Mouse (Mus musculus) stomach, embryonic 14.5 days (tissue): ENCODE data around the gene Rxfp4. TPM values are rescaled to one million over a fixed set of nuclear protein-coding genes. Genes with fewer than 3 reads are reported as not detected.

Experiments
- ATAC-seq: fragments of 200-750 bp; cut with Nextera tagmentation; 2 replicates; pipeline ENCODE4 v1.8.0; 2017; ENCODE audit warnings: low read depth, moderate TSS enrichment; ENCODE audit not compliant: insufficient number of reproducible peaks, insufficient read depth, low FRiP score
- H3K27ac ChIP-seq: fragments of 300-500 bp; sonication (generic); 2 replicates; pipeline ENCODE4 v1.5.1; 2014; ENCODE audit warnings: mild to moderate bottlenecking, low read length, moderate library complexity, mixed read lengths
- H3K27me3 ChIP-seq: fragments of 300-500 bp; sonication (generic); 2 replicates; pipeline ENCODE4 v1.6.1; 2014; ENCODE audit warnings: low read length, control low read depth, mixed read lengths; ENCODE audit not compliant: control insufficient read depth, insufficient read depth
- H3K36me3 ChIP-seq: fragments of 300-500 bp; sonication (generic); 2 replicates; pipeline ENCODE4 v1.6.1; 2014; ENCODE audit warnings: mild to moderate bottlenecking, control low read depth, low read length, moderate library complexity, mixed read lengths; ENCODE audit not compliant: control insufficient read depth, insufficient read depth
- H3K4me1 ChIP-seq: fragments of 300-500 bp; sonication (generic); 2 replicates; pipeline ENCODE4 v1.6.1; 2014; ENCODE audit warnings: low read length, control low read depth, mixed read lengths; ENCODE audit not compliant: control insufficient read depth, insufficient read depth
- H3K4me2 ChIP-seq: fragments of 300-500 bp; sonication (generic); replicated peaks from 2 replicates; pipeline ENCODE4 v1.6.1; 2014; ENCODE audit warnings: low read depth, low read length, control low read depth
- H3K4me3 ChIP-seq: fragments of 300-500 bp; sonication (generic); 2 replicates; pipeline ENCODE4 v1.5.1; 2014; ENCODE audit warnings: low read depth, low read length, control low read depth
- H3K9ac ChIP-seq: fragments of 300-500 bp; sonication (generic); replicated peaks from 2 replicates; pipeline ENCODE4 v1.6.1; 2014; ENCODE audit warnings: low read depth, mild to moderate bottlenecking, control low read depth, low read length, moderate library complexity, mixed read lengths
- H3K9me3 ChIP-seq: fragments of 300-500 bp; sonication (generic); 2 replicates; pipeline ENCODE4 v1.6.1; 2016; ENCODE audit warnings: low read depth, low read length, control low read depth; ENCODE audit not compliant: control insufficient read depth
- WGBS: fragments of 180-500 bp; shearing (Covaris S2); extraction: QIAGEN DNeasy Blood & Tissue Kit; methylation state at CpG from one replicate; pipeline ENCODE4 v1.1.7; 2014; 5-methylcytosine and 5-hydroxymethylcytosine counted together
- polyA plus RNA-seq: library from polyadenylated mRNA; unstranded; fragments of >200 nt; fragmentation: Nextera tagmentation; extraction: Ambion mirVana; gene quantifications from 2 replicates; pipeline ENCODE4 v1.2.1, GENCODE M21; 2014

The Rxfp4 gene
- polyA plus RNA-seq, 1 experiment from 2014 or later, result not detected

- Histone ChIP-seq H3K4me2 (no peak overlapping the region), H3K9ac (no peak overlapping the region), H3K27me3 (no peaks in the 10 kb centered on the region), H3K36me3 (peaks cover 80% of the 10 kb centered on the region), H3K4me1 (no peaks in the 10 kb centered on the region), H3K9me3 (no peaks in the 10 kb centered on the region), H3K4me3 (no peak overlapping the region), H3K27ac (no peak overlapping the region)
- ATAC-seq, result no peak
- WGBS, result 93% methylated on average over 5 of the region's 5 CpGs
Observed at GRCm38 (mm10) chr3:88637134-88637533, 15.8 kb downstream of the Rxfp4 start.

DNA sequence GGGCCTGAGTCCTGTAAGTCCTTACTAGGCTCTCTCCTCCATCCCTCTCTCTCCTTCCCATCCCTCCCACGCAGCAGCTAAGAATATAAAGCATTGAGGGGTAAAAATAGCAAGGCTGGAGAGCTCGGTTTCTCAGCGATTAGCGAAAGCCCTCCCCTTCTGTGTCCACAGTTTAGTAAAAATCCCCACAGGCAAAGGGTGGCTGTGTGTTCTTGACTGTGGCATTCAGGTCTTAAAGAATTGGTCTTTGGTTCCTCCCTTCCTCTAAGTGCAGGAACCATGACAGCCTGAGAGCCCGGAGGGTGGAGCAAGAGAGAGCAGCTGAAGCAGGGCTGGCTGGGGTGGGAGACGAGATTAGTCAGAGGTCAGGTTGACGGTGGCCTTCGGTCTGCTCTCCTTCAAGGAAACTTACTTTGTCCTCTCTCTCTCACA lies 16.4 kb downstream of the Rxfp4 start:
- Histone ChIP-seq H3K4me2 (no peak overlapping the region), H3K4me1 (no peaks in the 10 kb centered on the region), H3K27me3 (no peaks in the 10 kb centered on the region), H3K9me3 (no peaks in the 10 kb centered on the region), H3K36me3 (peaks cover 81% of the 10 kb centered on the region), H3K9ac (no peak overlapping the region), H3K27ac (no peak overlapping the region), H3K4me3 (no peak overlapping the region)
- ATAC-seq, result no peak
- WGBS, result 92% methylated on average over 8 of the region's 8 CpGs

GRCm38 (mm10) chr3:88635506-88636275 lies 17.3 kb downstream of the Rxfp4 start:
- H3K27me3 ChIP-seq, result no peaks in the 10 kb centered on the region
- no peak overlapping the region for H3K4me3 ChIP-seq
- WGBS, result 92% methylated on average over 19 of the region's 19 CpGs
- H3K27ac ChIP-seq, result no peak overlapping the region
- H3K36me3 ChIP-seq, result peaks cover 85% of the 10 kb centered on the region
- no peak overlapping the region for H3K4me2 ChIP-seq
- H3K4me1 ChIP-seq, result no peaks in the 10 kb centered on the region
- no peak overlapping the region for H3K9ac ChIP-seq
- H3K9me3 ChIP-seq, result no peaks in the 10 kb centered on the region
- ATAC-seq, result no peak

- 92% methylated on average over 10 of the region's 10 CpGs for WGBS
- H3K9ac ChIP-seq, result no peak overlapping the region
- H3K27ac ChIP-seq, result no peak overlapping the region
- no peaks in the 10 kb centered on the region for H3K27me3 ChIP-seq
- H3K4me1 ChIP-seq, result no peaks in the 10 kb centered on the region
- H3K36me3 ChIP-seq, result peaks cover 82% of the 10 kb centered on the region
- no peak overlapping the region for H3K4me3 ChIP-seq
- no peaks in the 10 kb centered on the region for H3K9me3 ChIP-seq
- no peak for ATAC-seq
- H3K4me2 ChIP-seq, result no peak overlapping the region
Observed at GRCm38 (mm10) chr3:88633056-88633455, 19.9 kb downstream of the Rxfp4 start.

GRCm38 (mm10) chr3:88631921-88632587 lies 20.9 kb downstream of the Rxfp4 start:
- WGBS, result 70% methylated on average over 12 of the region's 12 CpGs
- Histone ChIP-seq H3K4me1 (peaks cover 5% of the 10 kb centered on the region; the same call in 1 of the 2 replicates), H3K4me2 (no peak overlapping the region), H3K27me3 (no peaks in the 10 kb centered on the region), H3K4me3 (no peak overlapping the region), H3K36me3 (peaks cover 82% of the 10 kb centered on the region), H3K9me3 (no peaks in the 10 kb centered on the region), H3K27ac (no peak overlapping the region), H3K9ac (no peak overlapping the region)
- ATAC-seq, result no peak

DNA sequence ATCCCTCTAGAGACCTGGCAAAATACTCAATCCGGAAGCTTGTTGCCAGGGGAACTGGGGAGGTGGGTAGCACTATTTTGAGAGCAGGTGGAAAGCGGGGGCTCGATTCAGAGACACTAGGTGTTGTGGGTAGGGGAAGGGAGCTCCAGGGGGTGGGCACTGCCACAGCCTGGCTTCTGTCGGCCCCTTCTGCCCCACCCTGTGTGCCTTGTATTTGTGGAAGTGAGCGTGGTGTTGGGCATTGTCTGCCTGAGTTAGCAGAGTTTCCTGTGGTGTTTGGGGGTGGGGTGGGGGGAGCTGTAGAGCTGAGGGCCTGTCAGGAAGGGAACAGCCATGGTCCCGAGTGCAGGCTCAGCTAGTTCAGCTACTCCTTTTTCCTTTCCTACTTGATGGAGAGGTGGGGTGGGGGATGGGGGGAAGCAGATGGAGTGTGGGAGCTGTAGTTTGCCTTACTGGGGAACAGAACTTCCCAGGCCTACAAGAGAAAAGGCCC lies 22.0 kb downstream of the Rxfp4 start:
- Histone ChIP-seq H3K27ac (no peak overlapping the region), H3K9me3 (no peaks in the 10 kb centered on the region), H3K36me3 (peaks cover 75% of the 10 kb centered on the region), H3K9ac (no peak overlapping the region), H3K4me1 (peaks cover 16% of the 10 kb centered on the region; the same call in 1 of the 2 replicates), H3K27me3 (no peaks in the 10 kb centered on the region), H3K4me2 (no peak overlapping the region), H3K4me3 (no peak overlapping the region)
- WGBS, result 70% methylated on average over 6 of the region's 6 CpGs
- no peak for ATAC-seq

GRCm38 (mm10) chr3:88630018-88630417 lies 22.9 kb downstream of the Rxfp4 start:
- Histone ChIP-seq H3K9ac (no peak overlapping the region), H3K4me1 (peaks cover 21% of the 10 kb centered on the region), H3K27ac (no peak overlapping the region), H3K36me3 (peaks cover 70% of the 10 kb centered on the region), H3K9me3 (no peaks in the 10 kb centered on the region), H3K4me2 (no peak overlapping the region), H3K27me3 (no peaks in the 10 kb centered on the region), H3K4me3 (no peak overlapping the region)
- WGBS, result 83% methylated on average over 9 of the region's 9 CpGs
- no peak for ATAC-seq

- 82% methylated on average over 13 of the region's 13 CpGs for WGBS
- H3K4me2 ChIP-seq, result no peak overlapping the region
- H3K9ac ChIP-seq, result no peak overlapping the region
- no peak overlapping the region for H3K27ac ChIP-seq
- peaks cover 29% of the 10 kb centered on the region for H3K4me1 ChIP-seq
- H3K4me3 ChIP-seq, result no peak overlapping the region
- H3K27me3 ChIP-seq, result no peaks in the 10 kb centered on the region
- no peak for ATAC-seq
- H3K36me3 ChIP-seq, result peaks cover 65% of the 10 kb centered on the region
- H3K9me3 ChIP-seq, result no peaks in the 10 kb centered on the region
Observed at GRCm38 (mm10) chr3:88629244-88629643, 23.7 kb downstream of the Rxfp4 start.
